10 mouse cellular contexts compared by ENCODE assay signal in genomic region chr9:108136225-108136624, GRCm38 (mm10). TPM values are rescaled to one million over a fixed set of nuclear protein-coding genes. Genes with fewer than 3 reads are reported as not detected.
A peak's percentile ranks its signal among the peaks of the same experiment; 100 is the strongest.
DNase-seq lines count a peak whose midpoint lies in the region; ATAC-seq lines count a peak whose summit lies in the region.
"Had no signal": no experiment of that assay in that cellular context is flagged by ENCODE, and none has a peak within 500 bp of the region (broad histone marks: within the 10 kb centered on the region; RNA-seq: fewer than 3 reads in every experiment).

No protein-coding gene starts in this region.

- no peak overlapping the region for H3K4me2 ChIP-seq in forebrain, embryonic 14.5 days (ENCODE audit: low read length)
- H3K4me2 ChIP-seq in forebrain, embryonic 13.5 days: no peak overlapping the region
- no peak overlapping the region for H3K4me2 ChIP-seq in midbrain, embryonic 14.5 days (ENCODE audit: low read length)
- no peak overlapping the region for H3K4me2 ChIP-seq in midbrain, embryonic 15.5 days
- H3K4me2 ChIP-seq: neural tube, embryonic 12.5 days had no signal

- H3K36me3 ChIP-seq in forebrain, embryonic 14.5 days (ENCODE audit: control insufficient read depth, insufficient read depth, low read length): peaks cover 18% of the 10 kb centered on the region
- H3K36me3 ChIP-seq in forebrain, embryonic 13.5 days (ENCODE audit: poor library complexity, severe bottlenecking): peaks cover 24% of the 10 kb centered on the region
- H3K36me3 ChIP-seq in midbrain, embryonic 14.5 days (ENCODE audit: control insufficient read depth, insufficient read depth, low read length): peaks cover 32% of the 10 kb centered on the region
- H3K36me3 ChIP-seq in midbrain, embryonic 15.5 days (replicated peaks): peaks cover 7% of the 10 kb centered on the region; the same call in 1 of the 2 replicates

- DNase-seq in forebrain, embryonic 14.5 days (ENCODE audit: low spot score): peak; percentile 47
- peak; percentile 47 for DNase-seq in midbrain, embryonic 14.5 days
- DNase-seq in retina, postnatal 1 day: peak; percentile 62
- no peak for DNase-seq in ovary, adult 18-20 months (ENCODE audit: low spot score)
- no peak for DNase-seq in adrenal gland, postnatal 4 days (ENCODE audit: low spot score in 2 of 2)

- no peaks in the 10 kb centered on the region for H3K4me1 ChIP-seq in forebrain, embryonic 14.5 days (ENCODE audit: control insufficient read depth, insufficient read depth, low read length)
- H3K4me1 ChIP-seq in forebrain, embryonic 13.5 days: no peaks in the 10 kb centered on the region
- H3K4me1 ChIP-seq in midbrain, embryonic 14.5 days (ENCODE audit: control insufficient read depth, insufficient read depth, low read length): no peaks in the 10 kb centered on the region
- no peaks in the 10 kb centered on the region for H3K4me1 ChIP-seq in midbrain, embryonic 15.5 days

- 41% methylated on average over 1 of the region's 1 CpGs for WGBS in forebrain, embryonic 14.5 days
- WGBS in forebrain, embryonic 13.5 days: 27% methylated on average over 1 of the region's 1 CpGs
- WGBS in midbrain, embryonic 14.5 days: 38% methylated on average over 1 of the region's 1 CpGs
- 14% methylated on average over 1 of the region's 1 CpGs for WGBS in midbrain, embryonic 15.5 days

- ATAC-seq in forebrain, embryonic 14.5 days: no peak
- no peak for ATAC-seq in forebrain, embryonic 13.5 days
- no peak for ATAC-seq in midbrain, embryonic 14.5 days (ENCODE audit: low FRiP score, low TSS enrichment)
- ATAC-seq in midbrain, embryonic 15.5 days (replicated peaks): no peak
- peak; percentile 75 for ATAC-seq in erythroblast, adult 5-6 weeks (replicated peaks; ENCODE audit: low FRiP score, poor library complexity, severe bottlenecking)

- no peak overlapping the region for H3K9ac ChIP-seq in forebrain, embryonic 14.5 days (ENCODE audit: low read length)
- no peak overlapping the region for H3K9ac ChIP-seq in forebrain, embryonic 13.5 days
- no peak overlapping the region for H3K9ac ChIP-seq in midbrain, embryonic 14.5 days (replicated peaks; ENCODE audit: low read length)
- H3K9ac ChIP-seq in midbrain, embryonic 15.5 days: no peak overlapping the region
- H3K9ac ChIP-seq: neural tube, embryonic 12.5 days had no signal

- H3K4me3 ChIP-seq in forebrain, embryonic 14.5 days (ENCODE audit: low read depth, low read length): no peak overlapping the region
- no peak overlapping the region for H3K4me3 ChIP-seq in forebrain, embryonic 13.5 days
- H3K4me3 ChIP-seq in midbrain, embryonic 14.5 days (replicated peaks; ENCODE audit: low read depth, low read length): no peak overlapping the region
- H3K4me3 ChIP-seq in midbrain, embryonic 15.5 days: no peak overlapping the region
- H3K4me3 ChIP-seq: neural tube, embryonic 12.5 days had no signal

- H3K9me3 ChIP-seq in forebrain, embryonic 14.5 days (replicated peaks; ENCODE audit: control insufficient read depth, low read length): no peaks in the 10 kb centered on the region
- H3K9me3 ChIP-seq in forebrain, embryonic 13.5 days (replicated peaks): no peaks in the 10 kb centered on the region
- H3K9me3 ChIP-seq in midbrain, embryonic 14.5 days (ENCODE audit: control insufficient read depth, low read length): no peaks in the 10 kb centered on the region
- no peaks in the 10 kb centered on the region for H3K9me3 ChIP-seq in midbrain, embryonic 15.5 days
- H3K9me3 ChIP-seq: neural tube, embryonic 12.5 days had no signal

- no peaks in the 10 kb centered on the region for H3K27me3 ChIP-seq in forebrain, embryonic 14.5 days (replicated peaks; ENCODE audit: control insufficient read depth, insufficient read depth, low read length)
- H3K27me3 ChIP-seq in forebrain, embryonic 13.5 days: no peaks in the 10 kb centered on the region
- H3K27me3 ChIP-seq in midbrain, embryonic 14.5 days (ENCODE audit: control insufficient read depth, insufficient read depth, low read length): no peaks in the 10 kb centered on the region
- no peaks in the 10 kb centered on the region for H3K27me3 ChIP-seq in midbrain, embryonic 15.5 days (replicated peaks)
- H3K27me3 ChIP-seq: neural tube, embryonic 12.5 days had no signal

- H3K27ac ChIP-seq in forebrain, embryonic 14.5 days (ENCODE audit: low read depth, low read length): no peak overlapping the region
- no peak overlapping the region for H3K27ac ChIP-seq in forebrain, embryonic 13.5 days
- H3K27ac ChIP-seq in midbrain, embryonic 14.5 days (replicated peaks; ENCODE audit: low read depth, low read length): no peak overlapping the region
- H3K27ac ChIP-seq in midbrain, embryonic 15.5 days: no peak overlapping the region
- H3K27ac ChIP-seq: neural tube, embryonic 12.5 days had no signal

RNA-seq across cellular contexts. Expression of gene Apeh, which starts 41.8 kb away (rescaled TPM):
- 39.1 and 43.0 TPM in 2 replicates for polyA plus RNA-seq in forebrain, embryonic 14.5 days (2014; fragmentation: Nextera tagmentation; extraction: Ambion mirVana)
- polyA plus RNA-seq in forebrain, embryonic 13.5 days (2015; fragmentation: Nextera tagmentation; extraction: Ambion mirVana): 49.9 and 60.2 TPM in 2 replicates
- 38.0 and 43.8 TPM in 2 replicates for polyA plus RNA-seq in midbrain, embryonic 14.5 days (2014; fragmentation: Nextera tagmentation; extraction: Ambion mirVana)
- polyA plus RNA-seq in midbrain, embryonic 15.5 days (2015; fragmentation: Nextera tagmentation; extraction: Ambion mirVana): 54.7 and 61.3 TPM in 2 replicates
- 123 and 182 TPM in 2 replicates for total RNA-seq in erythroblast, adult 5-6 weeks (2015; ENCODE audit: low replicate concordance)
- 219 and 268 TPM in 2 replicates for total RNA-seq in erythroblast, adult 5-6 weeks (2017; ENCODE audit: low replicate concordance)
- 100 to 1,000 TPM in 1 of 2 experiments, 10 to 100 TPM in 1; 93.0 to 110 TPM for total RNA-seq in adrenal gland, postnatal 4 days (2021)

RNA-seq across cellular contexts. Expression of gene Rnf123, which starts 53.1 kb away (rescaled TPM):
- 37.5 and 42.7 TPM in 2 replicates for polyA plus RNA-seq in forebrain, embryonic 14.5 days (2014; fragmentation: Nextera tagmentation; extraction: Ambion mirVana)
- polyA plus RNA-seq in forebrain, embryonic 13.5 days (2015; fragmentation: Nextera tagmentation; extraction: Ambion mirVana): 32.6 and 39.5 TPM in 2 replicates
- 54.8 and 56.2 TPM in 2 replicates for polyA plus RNA-seq in midbrain, embryonic 14.5 days (2014; fragmentation: Nextera tagmentation; extraction: Ambion mirVana)
- polyA plus RNA-seq in midbrain, embryonic 15.5 days (2015; fragmentation: Nextera tagmentation; extraction: Ambion mirVana): 54.7 and 55.0 TPM in 2 replicates
- total RNA-seq in erythroblast, adult 5-6 weeks (2015; ENCODE audit: low replicate concordance): 734 and 842 TPM in 2 replicates
- 498 and 626 TPM in 2 replicates for total RNA-seq in erythroblast, adult 5-6 weeks (2017; ENCODE audit: low replicate concordance)
- total RNA-seq in adrenal gland, postnatal 4 days (2021): 10 to 100 TPM; 73.2 to 76.8 TPM

RNA-seq across cellular contexts. Expression of gene Bsn, which starts 54.0 kb away (rescaled TPM):
- polyA plus RNA-seq in forebrain, embryonic 14.5 days (2014; fragmentation: Nextera tagmentation; extraction: Ambion mirVana): 5.3 and 6.6 TPM in 2 replicates
- polyA plus RNA-seq in forebrain, embryonic 13.5 days (2015; fragmentation: Nextera tagmentation; extraction: Ambion mirVana): 4.7 TPM in 2 replicates
- polyA plus RNA-seq in midbrain, embryonic 14.5 days (2014; fragmentation: Nextera tagmentation; extraction: Ambion mirVana): 14.2 and 14.7 TPM in 2 replicates
- polyA plus RNA-seq in midbrain, embryonic 15.5 days (2015; fragmentation: Nextera tagmentation; extraction: Ambion mirVana): 11.1 TPM in 2 replicates
- total RNA-seq in erythroblast, adult 5-6 weeks (2015; ENCODE audit: low replicate concordance): 0.38 and 1.0 TPM in 2 replicates
- 1.3 and 2.0 TPM in 2 replicates for total RNA-seq in erythroblast, adult 5-6 weeks (2017; ENCODE audit: low replicate concordance)
- total RNA-seq in adrenal gland, postnatal 4 days (2021): 1 to 10 TPM; 3.9 to 4.4 TPM

RNA-seq across cellular contexts. Expression of gene Mst1, which starts 56.0 kb away (rescaled TPM):
- polyA plus RNA-seq in forebrain, embryonic 14.5 days (2014; fragmentation: Nextera tagmentation; extraction: Ambion mirVana): not detected in 2 replicates
- polyA plus RNA-seq in forebrain, embryonic 13.5 days (2015; fragmentation: Nextera tagmentation; extraction: Ambion mirVana): not detected in 2 replicates
- polyA plus RNA-seq in midbrain, embryonic 14.5 days (2014; fragmentation: Nextera tagmentation; extraction: Ambion mirVana): not detected in 2 replicates
- polyA plus RNA-seq in midbrain, embryonic 15.5 days (2015; fragmentation: Nextera tagmentation; extraction: Ambion mirVana): not detected in 2 replicates
- 33.0 and 48.8 TPM in 2 replicates for total RNA-seq in erythroblast, adult 5-6 weeks (2015; ENCODE audit: low replicate concordance)
- total RNA-seq in erythroblast, adult 5-6 weeks (2017; ENCODE audit: low replicate concordance): 6.6 and 13.4 TPM in 2 replicates
- 10 to 100 TPM in 1 of 2 experiments, under 1 TPM in 1; 0.67 to 10.3 TPM for total RNA-seq in adrenal gland, postnatal 4 days (2021)
- total RNA-seq: hematopoietic stem cell, adult 5-6 weeks had no signal

Comparison
In these comparisons a context has a peak if more than half of its experiments do, and no peak if none do; other contexts are left out.
1. DNase-seq: peak in forebrain, embryonic 14.5 days (single experiment), midbrain, embryonic 14.5 days (single experiment) and retina, postnatal 1 day (single experiment); none in ovary, adult 18-20 months (single experiment) and adrenal gland, postnatal 4 days (0 of 2).